Mouse (Mus musculus) limb, embryonic 11.5 days (tissue): ENCODE results near the gene Hmbs. TPM values are rescaled to one million over a fixed set of nuclear protein-coding genes. Genes with fewer than 3 reads are reported as not detected.
A peak's percentile ranks its signal among the peaks of the same experiment; 100 is the strongest.

Source experiments
- ATAC-seq: fragments of 200-750 bp; cut with Nextera tagmentation; 2 replicates; pipeline ENCODE4 v1.8.0; 2017; ENCODE audit warnings: low read depth; ENCODE audit not compliant: insufficient number of reproducible peaks, low FRiP score, low TSS enrichment
- DNase-seq: peaks from one replicate; pipeline ENCODE4 v3.0.0-alpha.2; 2015; ENCODE audit warnings: low spot score
- H3K27ac ChIP-seq: fragments of 300-500 bp; sonication (generic); replicated peaks from 2 replicates; pipeline ENCODE4 v1.5.1; 2014; ENCODE audit warnings: low read depth, mild to moderate bottlenecking, low read length
- H3K27me3 ChIP-seq: fragments of 300-500 bp; sonication (generic); 2 replicates; pipeline ENCODE4 v1.6.1; 2014; ENCODE audit warnings: mild to moderate bottlenecking, low read length, mixed read lengths; ENCODE audit not compliant: control insufficient read depth, insufficient read depth
- H3K36me3 ChIP-seq: fragments of 300-500 bp; sonication (generic); 2 replicates; pipeline ENCODE4 v1.6.1; 2014; ENCODE audit warnings: mild to moderate bottlenecking, low read length, moderate library complexity, mixed read lengths; ENCODE audit not compliant: control insufficient read depth, insufficient read depth
- H3K4me1 ChIP-seq: fragments of 300-500 bp; sonication (generic); 2 replicates; pipeline ENCODE4 v1.6.1; 2014; ENCODE audit warnings: low read length, mixed read lengths; ENCODE audit not compliant: control insufficient read depth, insufficient read depth
- H3K4me2 ChIP-seq: fragments of 300-500 bp; sonication (generic); 2 replicates; pipeline ENCODE4 v1.6.1; 2014; ENCODE audit warnings: low read depth, mild to moderate bottlenecking, moderate library complexity; ENCODE audit not compliant: severe bottlenecking
- H3K4me3 ChIP-seq: fragments of 300-500 bp; sonication (generic); 2 replicates; pipeline ENCODE4 v1.5.1; 2014; ENCODE audit warnings: low read depth, low read length
- H3K9ac ChIP-seq: fragments of 300-500 bp; sonication (generic); 2 replicates; pipeline ENCODE4 v1.6.1; 2014; ENCODE audit warnings: mild to moderate bottlenecking, low read length
- H3K9me3 ChIP-seq: fragments of 300-500 bp; sonication (generic); 2 replicates; pipeline ENCODE4 v1.6.1; 2016; ENCODE audit warnings: low read length; ENCODE audit not compliant: control insufficient read depth
- WGBS: fragments of 180-500 bp; shearing (Covaris S2); extraction: QIAGEN DNeasy Blood & Tissue Kit; methylation state at CpG from one replicate; pipeline ENCODE4 v1.1.7; 2014; 5-methylcytosine and 5-hydroxymethylcytosine counted together
- polyA plus RNA-seq: library from polyadenylated mRNA; unstranded; fragments of >200 nt; fragmentation: Nextera tagmentation; extraction: Ambion mirVana; gene quantifications from 2 replicates; pipeline ENCODE4 v1.2.1, GENCODE M21; 2014

The Hmbs gene
- 145 and 153 TPM in 2 replicates for polyA plus RNA-seq

- H3K9me3 ChIP-seq = no peaks in the 10 kb centered on the region
- peak within 1 kb of the TSS; percentile 93 for H3K9ac ChIP-seq
- H3K4me2 ChIP-seq = peak within 1 kb of the TSS; percentile 61
- no peaks in the 10 kb centered on the region for H3K27me3 ChIP-seq
- H3K36me3 ChIP-seq = peaks cover 17% of the 10 kb centered on the region
- no peaks in the 10 kb centered on the region; the same call in none of the 2 replicates for H3K4me1 ChIP-seq
- peak within 1 kb of the TSS; percentile 97 for H3K27ac ChIP-seq
- peak; percentile 92 for DNase-seq
- ATAC-seq = peak; percentile 93
- H3K4me3 ChIP-seq = peak within 1 kb of the TSS; percentile 80
- under 1% methylated on average over 39 of the region's 39 CpGs for WGBS
Observed at GRCm38 (mm10) chr9:44343781-44344421, at the start of gene Hmbs. Gene Hmbs, minus strand, starts transcription at chr9:44344228.

GRCm38 (mm10) chr9:44391466-44391865 lies 47.4 kb upstream of the Hmbs start:
- Histone ChIP-seq H3K9me3 (no peaks in the 10 kb centered on the region), H3K4me3 (no peak overlapping the region), H3K27ac (no peak overlapping the region), H3K9ac (no peak overlapping the region), H3K36me3 (peaks cover 18% of the 10 kb centered on the region; the same call in 1 of the 2 replicates), H3K4me2 (no peak overlapping the region), H3K27me3 (no peaks in the 10 kb centered on the region), H3K4me1 (no peaks in the 10 kb centered on the region)
- WGBS = 46% methylated on average over 4 of the region's 4 CpGs
- ATAC-seq (no peak), DNase-seq (peak; percentile 80)

- Histone ChIP-seq H3K36me3 (peaks cover 32% of the 10 kb centered on the region), H3K27me3 (no peaks in the 10 kb centered on the region), H3K27ac (no peak overlapping the region), H3K4me3 (no peak overlapping the region), H3K4me1 (no peaks in the 10 kb centered on the region), H3K4me2 (no peak overlapping the region), H3K9ac (no peak overlapping the region), H3K9me3 (no peaks in the 10 kb centered on the region)
- DNase-seq (peak; percentile 58), ATAC-seq (no peak)
- 71% methylated on average over 8 of the region's 8 CpGs for WGBS
Observed at GRCm38 (mm10) chr9:44389273-44389672, 45.2 kb upstream of the Hmbs start.

- Histone ChIP-seq H3K4me2 (no peak overlapping the region), H3K27me3 (no peaks in the 10 kb centered on the region), H3K4me3 (no peak overlapping the region), H3K9ac (no peak overlapping the region), H3K27ac (no peak overlapping the region), H3K4me1 (no peaks in the 10 kb centered on the region), H3K9me3 (no peaks in the 10 kb centered on the region), H3K36me3 (peaks cover 39% of the 10 kb centered on the region)
- WGBS = 77% methylated on average over 3 of the region's 3 CpGs
- ATAC-seq (no peak), DNase-seq (no peak)
Observed at GRCm38 (mm10) chr9:44387221-44387620, 43.2 kb upstream of the Hmbs start.

- Histone ChIP-seq H3K9ac (no peak overlapping the region), H3K27ac (no peak overlapping the region), H3K4me1 (peaks cover 8% of the 10 kb centered on the region), H3K4me2 (no peak overlapping the region), H3K27me3 (no peaks in the 10 kb centered on the region), H3K4me3 (no peak overlapping the region), H3K36me3 (peaks cover 43% of the 10 kb centered on the region), H3K9me3 (no peaks in the 10 kb centered on the region)
- 92% methylated on average over 13 of the region's 13 CpGs for WGBS
- no peak for ATAC-seq
- DNase-seq = no peak
Observed at GRCm38 (mm10) chr9:44384596-44384995, 40.6 kb upstream of the Hmbs start.

GRCm38 (mm10) chr9:44379862-44380261 lies 35.8 kb upstream of the Hmbs start:
- peaks cover 23% of the 10 kb centered on the region for H3K36me3 ChIP-seq
- peak overlapping the region; percentile 80 for H3K4me2 ChIP-seq
- ATAC-seq (0 out of 2 replicates have a peak, but pooled peaks have one; percentile 24), DNase-seq (no peak)
- H3K9me3 ChIP-seq = no peaks in the 10 kb centered on the region
- WGBS = 9% methylated on average over 15 of the region's 15 CpGs
- peak overlapping the region; percentile 89 for H3K9ac ChIP-seq
- H3K27me3 ChIP-seq = no peaks in the 10 kb centered on the region
- H3K27ac ChIP-seq = peak overlapping the region; percentile 55
- H3K4me3 ChIP-seq = peak overlapping the region; percentile 71
- H3K4me1 ChIP-seq = peaks cover 8% of the 10 kb centered on the region

GRCm38 (mm10) chr9:44379054-44379834 lies 35.2 kb upstream of the Hmbs start, which contains the start of gene Hyou1:
Gene Hyou1, plus strand, starts transcription at chr9:44379490.
- WGBS = under 1% methylated on average over 83 of the region's 83 CpGs
- Histone ChIP-seq H3K4me1 (peaks cover 8% of the 10 kb centered on the region), H3K9me3 (no peaks in the 10 kb centered on the region), H3K36me3 (peaks cover 17% of the 10 kb centered on the region), H3K27ac (peak within 1 kb of the TSS; percentile 55), H3K27me3 (no peaks in the 10 kb centered on the region), H3K9ac (peak within 1 kb of the TSS; percentile 89), H3K4me3 (peak within 1 kb of the TSS; percentile 71), H3K4me2 (peak within 1 kb of the TSS; percentile 80)
- peak; percentile 100 for DNase-seq
- ATAC-seq = peak; percentile 98

- Histone ChIP-seq H3K27ac (no peak overlapping the region), H3K4me2 (peak overlapping the region; percentile 80), H3K4me1 (peaks cover 8% of the 10 kb centered on the region), H3K4me3 (peak overlapping the region; percentile 71), H3K27me3 (no peaks in the 10 kb centered on the region), H3K36me3 (peaks cover 13% of the 10 kb centered on the region), H3K9me3 (no peaks in the 10 kb centered on the region), H3K9ac (no peak overlapping the region)
- WGBS = 91% methylated on average over 5 of the region's 5 CpGs
- no peak for ATAC-seq
- no peak for DNase-seq
Observed at GRCm38 (mm10) chr9:44378153-44378730, 34.2 kb upstream of the Hmbs start.
